Mouse (Mus musculus) G1E (cell line): Measurements from ENCODE around the gene Pld2.

Source experiments
- CTCF ChIP-seq: IDR thresholded peaks from 2 replicates; pipeline ENCODE4 v1.5.1; 2012; ENCODE audit warnings: low read depth, low read length, inconsistent platforms, mixed read lengths
- GATA1 ChIP-seq: IDR thresholded peaks from 2 replicates; pipeline ENCODE4 v1.6.1; 2012; ENCODE audit warnings: borderline replicate concordance, low read length, inconsistent platforms, mixed read lengths

- TF ChIP-seq GATA1 = no peak
- no peak for TF ChIP-seq CTCF
Observed at GRCm38 (mm10) chr11:70544496-70544895, 4.6 kb downstream of the Pld2 start.
